Mouse (Mus musculus) layer of hippocampus, adult 2 months (tissue): ENCODE measurements around the gene Pgp. TPM values are rescaled to one million over a fixed set of nuclear protein-coding genes. Genes with fewer than 3 reads are reported as not detected.
A peak's percentile ranks its signal among the peaks of the same experiment; 100 is the strongest.

ENCODE experiments used
- DNase-seq, 2 experiments: peaks; one replicate each; pipeline ENCODE4 v3.0.0; 2022; ENCODE audit warnings: low spot score in 2 of 2
- H3K27ac ChIP-seq: fragments of 200-600 bp; 2 replicates; pipeline ENCODE4 v1.8.1; 2022
- H3K4me3 ChIP-seq: fragments of 200-600 bp; 2 replicates; pipeline ENCODE4 v1.8.1; 2022; ENCODE audit warnings: mild to moderate bottlenecking
- CTCF ChIP-seq: fragments of 200-600 bp; conservative IDR thresholded peaks from 2 replicates; pipeline ENCODE4 v1.8.1; 2022; ENCODE audit warnings: antibody characterized with exemption, mild to moderate bottlenecking, moderate library complexity
- total RNA-seq, 2 experiments: library from RNA; stranded (reverse); gene quantifications; 2 replicates each; pipeline ENCODE4 v1.2.3; 2021

The Pgp gene
- total RNA-seq, 2 experiments from 2014 or later = 58.2 to 62.7 TPM

DNA sequence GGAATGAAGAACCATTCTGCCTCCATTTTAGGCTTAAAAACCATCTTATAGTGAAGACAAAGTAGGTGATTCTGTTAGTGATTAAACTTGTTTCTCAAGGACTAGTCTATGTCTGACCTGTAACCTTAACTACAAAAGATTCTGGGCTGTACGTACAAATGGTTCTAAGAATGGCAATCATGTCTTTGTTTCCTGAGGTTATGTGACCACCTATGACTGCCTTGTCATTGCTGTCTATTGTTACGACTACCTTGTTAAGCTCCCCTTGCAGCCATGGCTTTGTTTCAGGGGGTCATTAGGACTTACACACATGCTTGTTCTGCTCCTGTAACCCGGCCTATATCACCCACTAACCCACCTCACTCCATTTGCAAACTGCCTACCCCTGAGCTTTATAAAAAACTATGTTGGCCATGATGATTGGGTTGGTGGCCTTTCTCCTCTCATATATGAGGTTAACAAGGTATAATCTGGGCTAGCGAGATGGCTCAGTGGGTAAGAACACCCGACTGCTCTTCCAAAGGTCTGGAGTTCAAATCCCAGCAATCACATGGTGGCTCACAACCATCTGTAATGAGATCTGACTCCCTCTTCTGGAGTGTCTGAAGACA lies 1.5 kb upstream of the Pgp start:
- Histone ChIP-seq H3K4me3 (no peak overlapping the region), H3K27ac (no peak overlapping the region)
- DNase-seq = no peak
- TF ChIP-seq CTCF = no peak

DNA sequence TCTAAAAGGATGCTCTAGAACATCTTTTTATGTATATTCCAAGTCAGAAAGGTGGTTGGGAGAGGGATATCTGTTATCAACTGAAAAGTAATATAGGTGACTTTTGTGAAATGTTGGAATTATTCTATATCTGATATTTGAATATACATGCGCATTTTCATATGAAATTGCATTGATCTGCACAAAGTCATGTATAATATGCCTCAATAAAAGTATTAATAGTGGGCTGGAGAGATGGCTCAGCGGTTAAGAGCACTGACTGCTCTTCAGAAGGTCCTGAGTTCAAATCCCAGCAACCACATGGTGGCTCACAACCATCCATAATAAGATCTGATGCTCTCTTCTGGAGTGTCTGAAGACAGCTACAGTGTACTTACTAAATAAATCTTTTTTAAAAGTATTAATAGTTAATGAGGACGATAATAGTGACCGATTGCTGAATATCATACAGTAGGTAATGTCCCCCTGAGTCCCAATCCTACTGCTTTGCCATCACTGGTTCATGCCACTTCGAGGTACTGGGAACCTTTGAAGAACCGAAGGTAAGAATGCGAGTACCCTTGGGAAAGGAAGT lies 769 bp upstream of the Pgp start:
- Histone ChIP-seq H3K27ac (peak overlapping the region; percentile 96), H3K4me3 (peak overlapping the region; percentile 94)
- TF ChIP-seq CTCF = no peak
- no peak for DNase-seq

DNA sequence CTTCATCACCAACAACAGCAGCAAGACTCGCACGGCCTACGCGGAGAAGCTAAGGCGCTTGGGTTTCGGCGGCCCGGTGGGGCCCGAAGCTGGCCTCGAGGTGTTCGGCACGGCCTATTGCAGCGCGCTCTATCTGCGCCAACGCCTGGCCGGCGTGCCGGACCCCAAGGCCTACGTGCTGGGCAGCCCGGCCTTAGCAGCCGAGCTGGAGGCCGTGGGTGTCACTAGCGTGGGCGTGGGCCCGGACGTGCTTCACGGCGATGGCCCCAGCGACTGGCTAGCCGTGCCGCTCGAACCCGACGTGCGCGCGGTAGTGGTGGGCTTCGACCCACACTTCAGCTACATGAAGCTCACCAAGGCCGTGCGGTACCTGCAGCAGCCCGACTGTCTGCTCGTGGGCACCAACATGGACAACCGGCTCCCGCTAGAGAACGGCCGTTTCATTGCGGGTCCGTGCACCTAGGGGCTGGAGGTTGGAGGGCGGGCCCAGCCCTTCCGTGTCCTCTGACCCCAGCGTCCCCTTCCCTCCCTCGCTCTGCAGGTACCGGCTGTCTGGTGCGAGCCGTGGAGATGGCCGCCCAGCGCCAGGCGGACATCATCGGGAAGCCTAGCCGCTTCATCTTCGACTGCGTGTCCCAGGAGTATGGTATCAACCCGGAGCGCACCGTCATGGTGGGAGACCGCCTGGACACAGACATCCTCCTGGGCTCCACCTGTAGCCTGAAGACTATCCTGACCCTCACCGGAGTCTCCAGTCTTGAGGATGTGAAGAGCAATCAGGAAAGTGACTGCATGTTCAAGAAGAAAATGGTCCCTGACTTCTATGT lies 722 bp downstream of the Pgp start:
- no peak for TF ChIP-seq CTCF

DNA sequence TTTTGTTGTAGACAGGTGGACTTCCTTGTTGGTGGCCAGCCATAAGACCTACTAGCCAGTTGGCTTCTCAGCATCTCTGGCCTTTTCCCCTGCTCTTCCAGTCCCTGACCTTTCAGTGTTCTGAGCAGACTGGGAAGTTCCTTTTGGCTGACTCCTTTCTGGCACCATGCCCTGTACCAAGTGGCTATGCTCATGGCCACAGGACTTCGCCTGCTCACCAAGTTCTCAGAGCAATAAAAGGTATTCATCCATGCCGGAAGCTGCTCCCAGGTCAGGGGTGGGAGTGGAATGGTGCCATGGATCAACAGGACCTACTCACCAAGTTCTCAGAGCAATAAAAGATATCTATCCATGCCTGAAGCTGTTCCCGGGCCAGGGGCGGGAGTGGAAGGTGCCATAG lies 2.3 kb downstream of the Pgp start:
- Histone ChIP-seq H3K27ac (peak overlapping the region; percentile 96), H3K4me3 (peak overlapping the region; percentile 94)
- TF ChIP-seq CTCF = no peak
- no peak for DNase-seq

More for the DNA sequence above, 722 bp downstream of the Pgp start:
- DNase-seq = no peak
- H3K4me3 ChIP-seq = peak overlapping the region; percentile 94
- H3K27ac ChIP-seq = peak overlapping the region; percentile 96

DNA sequence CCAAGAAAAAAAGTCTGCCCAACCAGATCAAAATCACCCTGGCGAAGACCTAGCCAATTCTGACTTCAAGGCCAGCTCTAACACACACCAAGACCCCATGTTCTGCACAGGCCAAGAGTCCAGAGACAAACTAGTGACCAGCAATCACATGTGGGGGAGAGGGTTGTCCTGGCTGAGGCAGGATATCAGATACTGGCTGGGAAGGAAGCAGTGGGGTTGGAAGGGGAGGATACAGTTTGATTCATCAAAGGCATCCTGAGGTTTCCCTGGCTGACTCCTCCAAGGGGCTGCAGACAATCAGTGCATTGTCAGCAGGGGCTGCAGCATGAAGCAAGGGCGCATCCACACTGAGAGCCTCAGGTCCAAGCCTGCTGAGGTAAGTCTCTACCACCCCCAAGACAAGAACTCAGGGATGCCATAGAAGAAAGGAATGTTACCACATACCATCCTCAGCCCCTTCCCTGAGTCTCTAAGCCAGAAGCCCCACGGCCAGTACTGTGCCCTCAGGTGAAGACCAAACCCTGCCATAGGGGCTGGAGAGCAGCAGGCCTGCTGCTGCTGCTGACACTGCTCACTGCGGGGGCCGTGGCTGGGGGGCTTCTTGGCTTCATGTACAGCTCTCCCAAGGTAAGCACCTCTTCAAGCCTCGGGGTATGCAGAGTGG lies 3.6 kb downstream of the Pgp start, which contains the start of gene Bricd5:
Gene Bricd5 (plus strand): TSS at position 273 of the 664 bp plus-strand sequence.
- peak within 1 kb of the TSS; percentile 96 for H3K27ac ChIP-seq
- no peak for DNase-seq
- no peak for TF ChIP-seq CTCF
- H3K4me3 ChIP-seq = peak within 1 kb of the TSS; percentile 94; the same call in 1 of the 2 replicates

DNA sequence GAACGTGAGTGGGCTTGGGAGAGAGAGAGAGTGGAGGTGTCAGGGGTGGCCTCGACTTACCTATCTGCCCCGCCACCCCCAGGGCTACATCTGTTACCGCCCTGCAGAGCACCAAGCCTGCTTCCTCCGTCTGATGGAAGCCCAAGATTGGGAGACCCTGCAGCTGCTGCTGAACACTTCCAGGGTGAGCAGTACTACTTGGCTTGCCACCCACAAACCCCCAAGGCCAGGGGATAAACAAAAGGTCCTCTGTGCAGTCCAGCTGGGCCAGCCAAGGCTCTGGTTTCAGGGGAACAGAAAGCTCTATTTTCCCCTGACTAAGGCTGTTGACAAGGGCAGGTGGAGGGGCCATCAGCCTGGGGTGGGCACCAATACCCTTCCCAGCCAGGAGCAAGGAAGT lies 4.4 kb downstream of the Pgp start:
- TF ChIP-seq CTCF = no peak
- H3K27ac ChIP-seq = peak overlapping the region; percentile 96
- peak; percentile 55 to 79 for DNase-seq
- no peak overlapping the region for H3K4me3 ChIP-seq

DNA sequence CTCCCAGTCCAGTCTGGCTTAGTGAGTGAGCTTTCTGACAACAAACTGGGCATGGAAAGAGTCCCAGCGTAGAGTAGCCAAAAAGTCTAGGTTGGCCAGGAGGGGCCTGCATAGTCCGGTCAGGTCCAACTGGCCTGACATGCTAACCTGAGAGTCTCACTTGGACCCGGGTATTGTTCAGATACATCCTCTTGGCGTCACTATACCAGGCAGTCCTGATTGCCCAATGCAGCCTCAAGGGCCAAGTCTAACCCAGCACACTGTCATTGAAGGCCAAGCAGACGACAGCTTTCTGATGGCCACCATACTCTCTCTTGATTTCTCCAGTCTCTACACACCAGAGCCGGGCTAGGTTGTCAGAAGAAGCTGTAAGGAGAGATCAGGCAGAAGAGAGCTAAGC lies 5.4 kb downstream of the Pgp start:
- no peak for DNase-seq
- Histone ChIP-seq H3K27ac (peak overlapping the region; percentile 96), H3K4me3 (no peak overlapping the region)
- no peak for TF ChIP-seq CTCF

DNA sequence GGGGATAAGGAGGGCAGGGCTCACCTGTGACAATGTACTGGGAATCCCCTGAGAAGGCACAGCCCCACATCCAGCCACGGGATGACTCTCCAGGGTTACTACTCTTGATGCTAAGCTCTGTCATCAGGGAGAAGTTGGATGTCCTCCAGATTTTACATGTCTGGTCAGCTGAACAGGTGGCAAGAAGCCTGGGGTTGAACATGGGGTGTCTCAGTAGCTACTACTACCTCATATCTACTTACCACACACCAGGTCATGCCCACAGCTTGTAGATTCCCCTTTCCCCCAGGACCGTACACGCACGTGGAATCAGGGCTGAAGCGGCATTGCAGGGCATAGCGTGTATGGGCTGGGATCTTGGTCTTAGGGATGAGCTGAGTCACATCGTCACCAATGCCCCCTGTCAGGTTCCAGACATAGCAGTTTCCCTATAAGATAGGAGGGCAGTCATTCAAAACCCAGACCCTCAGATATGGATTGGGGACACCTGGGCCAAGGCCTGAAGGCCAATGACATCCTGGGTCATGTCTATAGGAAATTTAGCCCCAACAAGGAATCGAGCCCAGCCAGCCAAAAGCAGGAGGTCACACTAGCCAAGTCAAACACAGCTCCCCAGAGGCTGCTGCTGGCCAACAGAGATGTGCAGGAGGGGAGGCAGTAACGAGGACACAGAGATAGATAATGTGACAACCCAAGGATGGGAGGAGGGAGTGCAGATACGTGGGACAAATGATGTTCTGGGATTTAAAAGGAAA lies 6.0 kb downstream of the Pgp start:
- H3K27ac ChIP-seq = peak overlapping the region; percentile 96; the same call in 1 of the 2 replicates
- no peak for DNase-seq
- TF ChIP-seq CTCF = no peak
- H3K4me3 ChIP-seq = no peak overlapping the region

DNA sequence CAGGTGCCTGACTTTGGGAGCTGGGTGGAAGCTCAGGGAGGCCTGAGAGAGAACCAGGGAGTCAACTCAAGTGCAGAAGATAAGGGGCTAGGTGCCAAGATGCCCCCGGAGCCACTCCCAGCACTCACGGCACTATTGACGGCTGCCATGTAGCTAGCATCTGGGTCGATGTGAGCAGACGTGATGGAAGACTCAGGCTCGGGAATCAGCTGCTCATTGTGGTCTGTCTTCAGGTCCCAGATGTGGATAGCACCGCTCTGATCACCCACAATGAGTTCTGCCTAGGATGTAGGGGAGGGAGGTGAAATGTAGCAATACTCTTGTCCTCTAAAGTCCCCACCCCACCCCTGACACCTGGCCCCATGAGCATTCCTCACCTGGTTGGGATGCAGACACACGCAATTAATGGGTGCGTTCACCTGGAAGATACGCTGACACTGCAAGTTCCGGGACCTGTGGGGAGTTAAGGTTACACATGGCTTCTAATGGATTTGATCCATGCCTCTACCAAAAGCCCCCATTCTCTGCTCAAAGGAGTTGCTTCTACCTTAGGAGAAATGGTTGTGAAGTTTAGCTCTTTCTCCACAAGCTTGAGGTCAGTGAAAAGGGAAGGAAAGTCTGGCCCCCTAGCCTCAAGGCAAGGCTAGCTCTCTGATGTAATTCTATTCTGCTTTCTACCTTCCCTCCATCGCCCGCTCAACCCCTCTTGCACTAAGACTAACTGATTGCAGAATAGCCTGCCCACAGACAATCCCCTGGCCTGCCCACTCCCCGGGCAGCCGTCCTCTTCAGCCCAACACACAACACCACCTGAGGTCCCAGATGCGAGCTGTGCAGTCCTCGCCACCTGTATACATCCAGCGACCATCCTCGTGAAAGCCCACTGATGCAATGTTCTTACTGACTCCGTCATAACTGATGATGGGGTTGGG lies 7.1 kb downstream of the Pgp start:
- DNase-seq = no peak
- TF ChIP-seq CTCF = no peak
- Histone ChIP-seq H3K4me3 (no peak overlapping the region; the same call in 1 of the 2 replicates), H3K27ac (peak overlapping the region; percentile 99)

DNA sequence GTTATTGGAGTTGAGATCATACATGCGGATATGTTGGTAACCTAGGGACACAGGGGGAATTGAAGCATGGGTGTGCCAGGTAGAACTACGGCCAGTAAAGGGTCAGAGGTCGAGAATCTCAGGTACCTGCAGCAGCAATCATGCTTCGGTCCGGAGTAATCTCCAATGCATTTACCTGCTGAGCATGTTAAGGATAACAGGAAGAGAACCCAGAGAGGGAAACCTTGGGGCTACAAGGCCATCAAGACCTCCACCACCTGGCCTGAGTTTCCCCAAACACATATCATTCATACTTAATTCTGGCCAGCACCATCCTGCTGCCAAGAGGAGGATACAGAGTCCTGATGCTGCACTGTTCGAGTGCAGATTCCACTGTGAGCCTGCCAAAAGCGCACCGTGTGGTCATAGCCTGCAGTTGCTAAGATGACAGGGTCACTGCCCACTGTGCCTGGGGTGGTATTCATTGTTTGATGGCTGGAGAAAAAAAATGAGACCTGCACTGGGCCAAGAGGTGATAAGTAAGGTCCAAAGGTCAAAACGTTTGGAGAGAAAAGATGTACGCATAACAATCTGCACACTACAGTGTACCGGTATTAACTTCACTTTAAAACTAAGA lies 7.9 kb downstream of the Pgp start:
- H3K27ac ChIP-seq = peak overlapping the region; percentile 99
- no peak for TF ChIP-seq CTCF
- DNase-seq = no peak
- peak overlapping the region; percentile 68 for H3K4me3 ChIP-seq
